Mouse (Mus musculus): Measurements from ENCODE around the gene T2. TPM values are rescaled to one million over a fixed set of nuclear protein-coding genes. Genes with fewer than 3 reads are reported as not detected.
"Not testable (repeated sequence)": the region's sequence is repeated elsewhere in the genome, so short reads cannot be mapped to it uniquely, and the experiment has no call there.

T2 gene
- total RNA-seq (2022) = 1 to 10 TPM in 2 of 4 experiments, under 1 TPM in 2; 0.44 to 1.3 (median 0.87) TPM

- DNase-seq (ENCODE audit: low spot score in 2 of 2) = no peak
These were observed at the start of gene T2 for GRCm38 (mm10) chr17:8355692-8356091. T2 (plus strand) TSS chr17:8355992.

- peak; percentile 96 to 97 for DNase-seq (ENCODE audit: low spot score in 2 of 2)
These were observed 44.8 kb upstream of the T2 start, which contains the start of gene Sft2d1 for GRCm38 (mm10) chr17:8310838-8311614. Sft2d1 (plus strand) TSS chr17:8311102.

GRCm38 (mm10) chr17:8311751-8312150 is 44.0 kb upstream of the T2 start:
- no peak for DNase-seq (ENCODE audit: low spot score in 2 of 2)

- no peak for DNase-seq (ENCODE audit: low spot score in 2 of 2)
These were observed 41.8 kb upstream of the T2 start for GRCm38 (mm10) chr17:8313976-8314375.

GRCm38 (mm10) chr17:8316251-8316650 is 39.5 kb upstream of the T2 start:
- no peak for DNase-seq (ENCODE audit: low spot score in 2 of 2)

- DNase-seq (ENCODE audit: low spot score in 2 of 2) = not testable (repeated sequence)
These were observed 28.9 kb upstream of the T2 start for GRCm38 (mm10) chr17:8326877-8327276.

- no peak for DNase-seq (ENCODE audit: low spot score in 2 of 2)
These were observed 27.1 kb upstream of the T2 start for GRCm38 (mm10) chr17:8328511-8329174.

- DNase-seq (ENCODE audit: low spot score in 2 of 2) = no peak
These were observed 25.2 kb upstream of the T2 start for GRCm38 (mm10) chr17:8330602-8331001.

- DNase-seq (ENCODE audit: low spot score in 2 of 2) = not testable (repeated sequence)
These were observed 18.6 kb upstream of the T2 start, which contains the start of gene Prr18 for GRCm38 (mm10) chr17:8337159-8337558. Prr18 (plus strand) TSS chr17:8337459.

- no peak for DNase-seq (ENCODE audit: low spot score in 2 of 2)
These were observed 16.0 kb upstream of the T2 start for GRCm38 (mm10) chr17:8339666-8340374.

GRCm38 (mm10) chr17:8340407-8341359 is 15.1 kb upstream of the T2 start:
- DNase-seq (ENCODE audit: low spot score in 2 of 2) = peak; percentile 39 to 54

- peak; percentile 34 to 47 for DNase-seq (ENCODE audit: low spot score in 2 of 2)
These were observed 14.3 kb upstream of the T2 start for GRCm38 (mm10) chr17:8341360-8341963.

GRCm38 (mm10) chr17:8342706-8343105 is 13.1 kb upstream of the T2 start:
- no peak for DNase-seq (ENCODE audit: low spot score in 2 of 2)

GRCm38 (mm10) chr17:8343416-8343815 is 12.4 kb upstream of the T2 start:
- no peak for DNase-seq (ENCODE audit: low spot score in 2 of 2)

- DNase-seq (ENCODE audit: low spot score in 2 of 2) = no peak
These were observed 8.0 kb upstream of the T2 start for GRCm38 (mm10) chr17:8347765-8348285.

- no peak for DNase-seq (ENCODE audit: low spot score in 2 of 2)
These were observed 6.9 kb upstream of the T2 start for GRCm38 (mm10) chr17:8348941-8349340.

- peak in 1 of 2 experiments; percentile 81 for DNase-seq (ENCODE audit: low spot score in 2 of 2)
These were observed 4.7 kb upstream of the T2 start for GRCm38 (mm10) chr17:8351088-8351487.

- no peak for DNase-seq (ENCODE audit: low spot score in 2 of 2)
These were observed 1.7 kb downstream of the T2 start for GRCm38 (mm10) chr17:8357498-8357897.

GRCm38 (mm10) chr17:8360876-8361275 is 5.1 kb downstream of the T2 start:
- no peak for DNase-seq (ENCODE audit: low spot score in 2 of 2)
